Mouse (Mus musculus): ENCODE measurements at regions not wholly inside any gene's neighbourhood (a gene's known extent, or its start where the extent isn't known, plus 50 kb on each side); places are given as distances from the start of the nearest gene placed in this dataset.

DNA sequence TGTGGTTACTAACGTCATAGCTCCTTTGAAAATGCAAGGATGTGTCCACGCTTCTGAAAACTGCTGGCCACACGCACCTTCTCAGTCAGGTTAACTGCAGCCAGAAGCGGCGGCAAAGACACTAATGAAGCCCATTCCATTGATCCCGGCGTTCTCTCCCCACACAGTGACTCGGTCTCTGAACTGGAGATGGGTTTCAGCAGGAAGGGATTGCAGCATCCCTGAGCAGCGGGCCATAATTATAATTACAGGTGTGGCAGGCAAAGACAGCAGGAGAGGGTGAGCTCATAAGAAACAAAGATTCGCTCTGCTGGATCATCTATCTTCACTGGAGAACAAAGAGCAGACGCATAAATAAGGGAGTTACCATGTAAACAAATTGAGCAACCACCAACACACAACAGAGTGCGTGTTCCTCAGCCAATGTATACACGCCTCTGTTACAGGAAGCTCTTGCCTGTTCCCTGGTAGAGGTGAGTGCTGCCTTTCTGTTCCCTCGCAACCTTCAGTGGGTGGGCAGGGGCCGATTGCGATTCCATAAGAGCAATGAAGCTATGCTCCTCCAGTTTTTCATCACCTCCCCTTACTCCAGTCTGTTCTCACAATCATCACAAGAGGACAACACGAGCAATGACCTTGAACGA, 71.9 kb upstream of the Cerkl start:
- H3K4me3 ChIP-seq (ENCODE audit: insufficient read depth, low read length), result no peak overlapping the region
- no peak for TF ChIP-seq POLR2A (IDR thresholded peaks at IDR 0.05; ENCODE audit: extremely low read depth, insufficient read depth, low read length)
- TF ChIP-seq CTCF (IDR thresholded peaks at IDR 0.05; ENCODE audit: extremely low read depth, insufficient read depth, low read length), result no peak
- no peak overlapping the region for H3K27ac ChIP-seq (ENCODE audit: insufficient read depth, low read length)
- no peaks in the 10 kb centered on the region; the same call in 1 of the 2 replicates for H3K4me1 ChIP-seq (ENCODE audit: control insufficient read depth, insufficient read depth, low read length)

DNA sequence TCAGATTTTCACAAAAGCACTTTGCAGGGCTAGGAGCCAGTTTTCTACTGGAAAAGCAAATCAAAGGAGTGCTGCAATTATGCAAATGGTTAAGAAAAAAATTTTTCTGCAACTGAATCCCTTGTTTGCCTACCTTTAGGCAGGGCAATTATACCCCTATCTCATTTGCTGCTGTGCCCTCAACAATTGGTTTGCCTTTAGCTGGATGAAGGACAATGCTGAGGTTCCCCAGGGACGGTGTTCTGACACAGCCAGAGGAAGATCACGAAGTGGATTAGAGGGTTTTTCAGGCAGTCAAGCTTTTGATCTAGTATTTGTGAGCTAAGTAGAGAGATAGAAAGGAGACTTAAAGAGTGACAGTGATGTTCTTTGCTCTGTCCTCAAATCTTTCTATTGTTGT, 72.6 kb upstream of the Cerkl start:
- Histone ChIP-seq H3K27ac (ENCODE audit: insufficient read depth, low read length) (no peak overlapping the region), H3K4me3 (ENCODE audit: insufficient read depth, low read length) (no peak overlapping the region), H3K4me1 (ENCODE audit: control insufficient read depth, insufficient read depth, low read length) (no peaks in the 10 kb centered on the region; the same call in 1 of the 2 replicates)
- TF ChIP-seq CTCF (IDR thresholded peaks at IDR 0.05; ENCODE audit: extremely low read depth, insufficient read depth, low read length), result no peak
- TF ChIP-seq POLR2A (IDR thresholded peaks at IDR 0.05; ENCODE audit: extremely low read depth, insufficient read depth, low read length), result no peak

DNA sequence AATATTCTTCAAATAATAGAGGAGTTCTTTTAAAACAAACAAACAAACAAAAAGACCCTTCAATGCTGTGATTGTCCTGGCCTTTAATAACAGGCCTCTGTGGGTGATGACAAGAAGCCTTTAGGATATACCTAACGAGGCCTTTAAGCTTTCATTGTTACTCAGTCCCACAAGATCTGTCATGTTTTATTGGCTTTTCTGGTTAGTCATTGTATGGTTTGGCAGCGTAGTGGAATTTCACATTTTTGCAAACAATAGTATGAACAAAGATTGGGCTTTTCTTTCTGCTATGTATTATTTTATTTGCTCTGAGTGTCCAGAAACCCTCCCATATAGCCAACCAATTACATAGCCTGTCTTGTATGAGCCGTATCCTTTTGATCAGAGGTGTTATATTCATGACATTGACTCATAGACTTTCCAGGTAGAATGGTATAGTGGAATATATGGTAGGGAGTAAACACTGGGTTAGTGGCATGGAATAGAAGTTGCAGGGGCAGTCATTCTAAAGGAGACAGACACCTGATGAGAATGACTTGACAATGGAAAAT, 76.1 kb upstream of the Cerkl start:
- no peaks in the 10 kb centered on the region; the same call in 1 of the 2 replicates for H3K4me1 ChIP-seq (ENCODE audit: control insufficient read depth, insufficient read depth, low read length)
- H3K27ac ChIP-seq (ENCODE audit: insufficient read depth, low read length), result no peak overlapping the region
- no peak for TF ChIP-seq CTCF (IDR thresholded peaks at IDR 0.05; ENCODE audit: extremely low read depth, insufficient read depth, low read length)
- no peak for TF ChIP-seq POLR2A (IDR thresholded peaks at IDR 0.05; ENCODE audit: extremely low read depth, insufficient read depth, low read length)
- H3K4me3 ChIP-seq (ENCODE audit: insufficient read depth, low read length), result no peak overlapping the region

DNA sequence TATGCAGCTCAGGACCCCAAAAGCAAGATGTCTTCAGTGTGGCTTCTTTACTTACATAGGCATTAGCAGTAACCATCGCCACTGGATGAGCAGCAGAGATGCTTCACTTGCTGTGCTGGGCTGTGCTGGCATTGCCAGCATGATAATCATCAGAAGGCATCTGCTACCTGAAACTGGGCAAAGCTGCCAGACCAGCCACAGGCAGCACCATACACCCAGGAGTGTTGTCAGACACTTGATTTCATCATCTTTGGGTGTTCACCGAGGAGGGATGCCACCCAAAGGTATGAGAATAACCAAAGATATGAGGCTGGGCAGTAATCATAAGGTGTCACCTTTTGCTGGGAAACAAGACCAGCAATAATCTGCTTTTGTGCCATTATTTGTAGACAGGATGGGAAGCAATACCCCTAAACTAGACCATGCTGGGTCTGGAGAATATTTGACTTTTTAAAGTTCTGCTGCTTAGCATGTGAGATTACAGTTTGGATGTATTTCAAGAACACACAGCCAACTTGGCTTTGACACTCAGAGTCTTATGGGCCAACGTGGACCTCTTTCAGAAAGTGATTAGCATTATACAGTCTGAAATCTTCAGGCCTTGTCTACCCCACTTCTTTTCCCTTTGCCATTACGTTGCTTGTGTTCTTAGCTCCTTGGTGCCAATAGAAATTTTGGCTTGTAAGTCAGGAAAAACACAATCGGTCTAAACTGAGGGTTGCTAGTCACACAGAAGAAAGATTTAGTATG, 80.7 kb upstream of the Cerkl start:
- TF ChIP-seq POLR2A (IDR thresholded peaks at IDR 0.05; ENCODE audit: extremely low read depth, insufficient read depth, low read length) (no peak), CTCF (IDR thresholded peaks at IDR 0.05; ENCODE audit: extremely low read depth, insufficient read depth, low read length) (no peak)
- no peaks in the 10 kb centered on the region for H3K4me1 ChIP-seq (ENCODE audit: control insufficient read depth, insufficient read depth, low read length)
- H3K27ac ChIP-seq (ENCODE audit: insufficient read depth, low read length), result no peak overlapping the region
- no peak overlapping the region for H3K4me3 ChIP-seq (ENCODE audit: insufficient read depth, low read length)

DNA sequence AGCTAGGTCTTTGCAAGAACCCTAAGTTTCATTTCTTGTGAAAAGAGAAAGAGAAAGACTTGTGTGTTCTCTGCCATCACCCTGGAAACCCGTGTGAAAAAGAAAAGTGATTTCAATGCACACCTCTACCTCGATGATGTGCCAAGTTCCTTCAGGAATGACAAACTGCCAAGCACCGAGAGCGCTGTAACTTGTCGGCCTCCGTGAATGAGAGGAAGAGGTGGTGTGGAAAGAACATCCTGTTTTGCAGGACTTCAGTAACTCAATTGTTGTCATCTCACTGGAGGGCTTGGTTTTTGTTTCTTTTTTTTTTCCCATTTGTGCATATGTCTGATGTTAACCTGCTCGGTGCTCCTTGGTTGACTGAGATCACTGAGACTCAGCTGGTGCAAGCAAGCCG, 83.8 kb upstream of the Cerkl start:
- TF ChIP-seq POLR2A (IDR thresholded peaks at IDR 0.05; ENCODE audit: extremely low read depth, insufficient read depth, low read length) (no peak), CTCF (IDR thresholded peaks at IDR 0.05; ENCODE audit: extremely low read depth, insufficient read depth, low read length) (no peak)
- Histone ChIP-seq H3K4me3 (ENCODE audit: insufficient read depth, low read length) (no peak overlapping the region), H3K27ac (ENCODE audit: insufficient read depth, low read length) (no peak overlapping the region), H3K4me1 (ENCODE audit: control insufficient read depth, insufficient read depth, low read length) (no peaks in the 10 kb centered on the region; the same call in 1 of the 2 replicates)

DNA sequence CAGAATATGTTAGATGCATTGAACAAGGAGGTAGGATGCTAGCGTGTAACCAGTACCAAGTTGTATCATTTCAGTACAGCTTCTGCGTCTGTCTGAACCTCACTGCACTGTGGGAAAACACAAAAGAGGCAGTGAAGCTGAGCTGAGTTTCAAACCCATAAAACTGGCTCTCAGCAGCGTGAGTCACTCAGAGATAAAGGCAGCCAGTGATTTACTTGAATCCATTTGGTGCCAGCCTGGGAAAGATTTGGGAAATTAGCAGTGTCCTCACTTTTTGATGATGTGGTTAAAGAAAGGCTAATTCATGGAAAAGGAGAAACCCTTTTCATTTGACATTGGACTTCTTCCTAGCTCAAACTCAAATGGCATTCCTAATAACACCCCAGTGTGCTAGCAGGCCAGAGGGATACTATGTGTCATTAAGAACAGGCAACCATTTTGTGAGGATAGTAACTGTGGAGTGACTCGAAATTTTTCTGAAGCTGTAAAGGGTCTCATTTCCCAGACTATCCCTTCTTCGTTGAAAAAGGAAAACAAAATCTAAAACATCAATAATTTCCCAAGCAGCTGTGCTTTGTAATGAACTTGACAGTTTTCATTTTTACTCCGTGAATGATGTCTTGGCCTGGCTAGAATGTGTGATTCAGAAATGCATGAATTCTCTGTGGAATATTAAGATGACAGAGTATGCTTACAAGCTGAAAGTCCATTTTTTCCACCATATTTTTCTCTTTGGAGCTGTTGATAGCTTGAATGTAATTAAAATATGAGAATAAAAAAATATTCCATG, 85.8 kb upstream of the Cerkl start:
- Histone ChIP-seq H3K4me3 (ENCODE audit: insufficient read depth, low read length) (no peak overlapping the region), H3K27ac (ENCODE audit: insufficient read depth, low read length) (no peak overlapping the region), H3K4me1 (ENCODE audit: control insufficient read depth, insufficient read depth, low read length) (no peaks in the 10 kb centered on the region; the same call in 1 of the 2 replicates)
- TF ChIP-seq POLR2A (IDR thresholded peaks at IDR 0.05; ENCODE audit: extremely low read depth, insufficient read depth, low read length) (no peak), CTCF (IDR thresholded peaks at IDR 0.05; ENCODE audit: extremely low read depth, insufficient read depth, low read length) (no peak)

DNA sequence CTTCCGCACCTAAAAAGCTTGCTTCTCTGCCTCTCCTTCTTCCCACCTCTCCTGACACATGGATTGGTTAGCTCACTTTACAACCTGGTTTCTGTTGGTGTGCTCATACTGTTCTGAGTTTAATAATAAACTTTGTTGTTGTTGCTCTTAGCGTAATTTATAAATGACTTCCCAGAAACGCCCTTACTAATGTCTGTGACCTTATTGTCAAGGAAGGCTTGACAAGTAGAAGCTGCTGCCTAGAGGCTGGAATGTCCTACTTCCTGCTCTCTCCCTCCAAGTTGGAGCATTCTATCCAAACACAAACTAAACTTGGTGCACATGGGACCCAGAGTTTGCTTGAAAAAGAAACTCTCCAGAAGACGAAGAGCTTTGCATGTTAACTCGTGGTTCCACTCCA, 86.9 kb upstream of the Cerkl start:
- Histone ChIP-seq H3K4me3 (ENCODE audit: insufficient read depth, low read length) (no peak overlapping the region), H3K27ac (ENCODE audit: insufficient read depth, low read length) (peak overlapping the region; percentile 17; the same call in 1 of the 2 replicates), H3K4me1 (ENCODE audit: control insufficient read depth, insufficient read depth, low read length) (no peaks in the 10 kb centered on the region; the same call in 1 of the 2 replicates)
- no peak for TF ChIP-seq POLR2A (IDR thresholded peaks at IDR 0.05; ENCODE audit: extremely low read depth, insufficient read depth, low read length)
- TF ChIP-seq CTCF (IDR thresholded peaks at IDR 0.05; ENCODE audit: extremely low read depth, insufficient read depth, low read length), result no peak

DNA sequence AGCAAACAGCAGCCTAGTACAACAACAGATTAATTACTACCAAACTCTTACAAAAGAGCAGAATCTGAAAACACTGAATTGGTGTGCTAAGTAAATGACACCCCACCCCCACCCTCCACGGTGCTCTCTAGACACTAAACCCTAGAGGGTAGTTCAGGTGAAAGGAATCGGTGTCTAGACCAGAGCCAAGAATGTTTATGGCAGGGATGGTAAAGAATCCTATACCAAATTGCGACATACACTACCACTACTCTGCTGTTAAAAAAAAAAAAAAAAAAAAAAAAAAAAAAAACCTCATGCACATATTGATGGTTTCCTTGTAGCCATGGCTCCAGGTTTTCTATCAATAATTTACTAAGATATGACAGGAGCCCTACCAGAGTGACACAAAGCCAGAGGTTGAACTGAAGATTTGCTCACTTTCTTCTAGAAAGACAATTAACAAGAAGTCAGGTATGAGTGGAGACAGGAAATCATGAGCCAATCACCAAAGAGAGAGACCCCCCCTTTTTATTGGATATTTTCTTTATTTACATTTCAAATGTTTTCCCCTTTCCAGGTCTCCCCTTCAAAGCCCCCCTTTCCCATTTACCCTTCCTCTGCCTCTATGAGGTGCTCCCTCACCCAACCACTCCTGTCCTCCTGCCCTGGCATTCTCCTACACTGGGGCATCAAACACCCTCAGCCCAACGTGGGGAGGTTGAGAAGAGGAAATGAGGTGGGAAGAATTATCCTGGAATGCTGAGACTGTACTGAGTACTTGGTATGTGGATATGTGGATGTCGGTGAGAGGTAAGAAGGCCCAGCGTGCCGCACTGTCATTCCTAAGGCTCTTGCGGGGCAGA, 87.6 kb upstream of the Cerkl start:
- no peak overlapping the region for H3K27ac ChIP-seq (ENCODE audit: insufficient read depth, low read length)
- no peaks in the 10 kb centered on the region; the same call in 1 of the 2 replicates for H3K4me1 ChIP-seq (ENCODE audit: control insufficient read depth, insufficient read depth, low read length)
- TF ChIP-seq POLR2A (IDR thresholded peaks at IDR 0.05; ENCODE audit: extremely low read depth, insufficient read depth, low read length) (no peak), CTCF (IDR thresholded peaks at IDR 0.05; ENCODE audit: extremely low read depth, insufficient read depth, low read length) (no peak)

More for the DNA sequence above, 87.6 kb upstream of the Cerkl start:
- H3K4me3 ChIP-seq (ENCODE audit: insufficient read depth, low read length), result no peak overlapping the region

Measured in cortical plate, adult 2 months (tissue).